Mouse (Mus musculus): ENCODE data around the gene Car5b. TPM values are rescaled to one million over a fixed set of nuclear protein-coding genes. Genes with fewer than 3 reads are reported as not detected.

Gene Car5b
- total RNA-seq (2015; ENCODE audit: low replicate concordance): not detected in 2 replicates
- not detected in 2 replicates for total RNA-seq (2017; ENCODE audit: low replicate concordance)

DNA sequence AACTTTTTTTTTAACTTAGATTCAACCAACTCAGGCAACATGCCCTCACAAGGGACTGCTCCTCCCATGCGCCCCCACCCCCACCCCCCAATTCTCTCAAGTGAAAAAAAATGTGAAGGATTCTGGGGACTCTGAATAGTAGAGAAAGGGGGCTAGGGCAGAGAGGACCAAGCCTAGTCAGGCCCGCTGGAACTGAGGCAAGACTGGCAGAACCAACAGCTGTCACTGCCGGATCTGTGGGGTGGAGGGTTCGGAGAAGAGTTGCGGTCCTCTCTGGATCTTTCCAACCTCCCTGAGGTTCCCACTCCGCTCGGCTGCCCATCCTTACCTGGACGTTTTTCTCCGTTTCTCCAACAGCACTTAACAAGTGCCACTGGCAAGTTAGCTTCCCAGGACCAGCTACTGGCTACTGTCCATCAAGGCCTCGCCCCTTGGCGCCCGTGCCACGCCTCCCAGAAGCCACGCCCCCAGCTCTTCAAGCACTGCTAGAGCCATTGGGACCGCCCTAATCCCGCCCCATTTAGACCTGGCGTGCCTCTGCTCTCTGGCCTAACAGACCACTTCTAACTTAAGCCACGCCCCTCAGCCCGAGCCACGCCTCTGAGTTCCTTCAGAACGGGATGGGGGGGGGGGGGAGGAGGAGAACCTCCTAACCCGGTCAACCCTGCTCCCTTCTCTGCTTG, at the start of gene Car5b:
Gene Car5b, minus strand, starts transcription at position 391 of the 683 bp plus-strand sequence.
- peak; percentile 100 for ATAC-seq (replicated peaks; ENCODE audit: low FRiP score, poor library complexity, severe bottlenecking)

DNA sequence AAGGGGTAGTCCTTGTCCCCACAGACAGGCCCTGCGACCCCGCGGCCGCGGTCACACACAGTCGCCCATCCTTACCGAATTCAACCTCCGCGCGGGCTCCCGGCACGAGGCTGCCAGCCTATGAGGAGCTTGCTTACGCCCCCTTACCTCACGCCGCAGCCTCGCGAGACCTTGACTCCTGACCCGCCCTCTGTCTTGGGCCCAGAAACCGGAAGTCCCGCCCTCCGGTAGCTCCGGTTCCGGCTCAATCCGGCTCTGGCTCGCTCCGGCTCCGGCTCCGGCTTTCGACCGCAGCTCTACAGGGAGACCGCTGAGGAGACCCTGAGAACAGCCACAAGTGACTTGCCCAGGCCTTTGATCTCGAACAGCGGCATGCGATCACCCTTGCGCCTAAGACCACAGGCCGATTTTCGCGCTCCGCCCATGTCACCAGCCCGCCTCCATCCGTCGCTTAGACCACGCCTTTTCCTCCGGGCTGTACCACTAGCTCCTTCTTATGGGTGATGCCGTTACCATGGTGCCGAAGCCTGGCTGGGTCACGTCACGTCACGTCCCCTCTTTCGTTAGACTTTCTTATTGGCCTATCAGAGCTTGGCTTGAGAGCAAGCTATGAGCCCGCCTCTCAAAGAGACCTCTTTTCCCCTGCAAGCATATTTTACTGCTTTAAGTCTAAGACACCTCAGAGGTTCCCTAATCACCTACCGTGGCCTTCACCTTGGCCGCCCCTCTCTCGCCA, 48.4 kb upstream of the Car5b start, which contains the start of gene Siah1b:
Gene Siah1b, minus strand, starts transcription at position 454 of the 736 bp plus-strand sequence.
- peak; percentile 98 for ATAC-seq (replicated peaks; ENCODE audit: low FRiP score, poor library complexity, severe bottlenecking)

DNA sequence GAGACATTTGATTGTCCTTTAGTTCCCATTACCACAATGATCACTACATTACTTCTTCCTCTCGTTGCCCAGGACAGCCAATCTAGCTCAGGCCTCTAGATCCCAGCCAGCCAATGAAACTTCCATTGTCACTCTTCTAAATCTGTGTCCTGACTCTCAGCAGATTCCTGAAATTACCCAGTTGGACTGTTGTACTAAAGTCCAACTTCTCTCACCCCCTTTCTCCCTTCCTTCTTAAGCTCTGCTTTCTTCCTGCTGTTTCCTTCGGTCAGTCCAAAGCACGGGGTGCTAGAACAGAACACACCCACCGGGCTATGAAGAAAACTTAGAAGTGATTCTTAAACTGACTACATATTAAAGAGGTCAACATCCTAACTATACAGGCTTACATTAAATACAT, 41.2 kb upstream of the Car5b start:
- ATAC-seq (replicated peaks; ENCODE audit: low FRiP score, poor library complexity, severe bottlenecking): no peak

DNA sequence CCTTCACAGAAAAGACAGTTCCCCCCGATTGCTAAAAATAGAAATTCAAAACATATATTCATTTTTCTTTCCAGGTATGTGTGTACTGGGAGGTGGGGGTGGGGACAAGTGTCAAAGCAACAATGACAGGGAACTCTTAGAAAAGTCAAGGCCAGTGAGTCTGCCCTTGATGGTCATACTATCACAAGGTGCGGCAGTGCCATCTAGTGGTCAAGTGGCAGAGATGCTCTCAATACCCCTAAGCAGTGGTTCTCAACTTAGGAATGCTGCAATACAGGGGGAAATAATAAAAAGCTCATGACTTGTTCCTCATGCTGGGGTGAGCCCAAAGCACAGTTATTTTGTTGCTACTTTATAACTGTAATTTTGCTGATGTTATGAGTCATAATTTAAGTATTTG, 38.4 kb upstream of the Car5b start:
- ATAC-seq (replicated peaks; ENCODE audit: low FRiP score, poor library complexity, severe bottlenecking): peak; percentile 95

DNA sequence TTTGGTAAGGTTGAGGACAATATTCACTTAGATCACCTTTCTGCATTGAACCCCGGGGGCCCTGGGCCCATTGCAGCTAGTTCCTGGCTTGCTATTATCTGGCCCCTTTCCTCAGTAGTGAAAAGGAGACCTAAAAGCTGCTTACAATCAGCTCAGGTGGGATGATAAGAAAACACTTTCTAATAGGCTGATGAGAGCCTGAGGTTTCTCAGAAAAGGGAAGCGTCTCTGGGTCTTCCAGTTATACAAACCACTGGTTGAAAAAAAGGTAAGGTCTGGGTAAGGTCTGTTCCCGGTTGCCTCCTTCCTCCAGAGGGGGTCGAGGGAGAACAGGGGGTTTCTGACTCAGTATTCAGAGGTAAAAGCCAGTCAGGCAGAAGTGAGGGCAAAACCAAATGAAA, 31.3 kb upstream of the Car5b start:
- no peak for ATAC-seq (replicated peaks; ENCODE audit: low FRiP score, poor library complexity, severe bottlenecking)

DNA sequence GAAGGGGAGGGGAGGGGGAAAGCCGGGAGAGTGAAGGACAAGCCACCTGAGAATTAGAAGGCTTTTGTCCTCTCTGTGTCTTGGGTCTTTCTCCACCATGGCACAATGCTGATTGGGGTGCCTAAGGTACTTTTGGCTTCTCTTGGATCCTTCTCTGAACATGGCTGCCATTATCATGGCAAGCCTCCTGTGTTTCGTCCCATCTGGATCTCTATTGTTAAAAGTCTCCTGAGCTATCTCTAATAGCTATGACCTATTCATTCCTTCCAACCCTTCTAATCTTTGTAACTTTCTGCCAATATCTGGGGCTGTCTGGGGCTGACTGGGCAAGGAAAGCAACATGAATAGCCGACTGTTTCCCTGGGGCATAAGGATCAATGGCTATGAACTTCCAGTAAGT, 30.7 kb upstream of the Car5b start:
- ATAC-seq (replicated peaks; ENCODE audit: low FRiP score, poor library complexity, severe bottlenecking): no peak

DNA sequence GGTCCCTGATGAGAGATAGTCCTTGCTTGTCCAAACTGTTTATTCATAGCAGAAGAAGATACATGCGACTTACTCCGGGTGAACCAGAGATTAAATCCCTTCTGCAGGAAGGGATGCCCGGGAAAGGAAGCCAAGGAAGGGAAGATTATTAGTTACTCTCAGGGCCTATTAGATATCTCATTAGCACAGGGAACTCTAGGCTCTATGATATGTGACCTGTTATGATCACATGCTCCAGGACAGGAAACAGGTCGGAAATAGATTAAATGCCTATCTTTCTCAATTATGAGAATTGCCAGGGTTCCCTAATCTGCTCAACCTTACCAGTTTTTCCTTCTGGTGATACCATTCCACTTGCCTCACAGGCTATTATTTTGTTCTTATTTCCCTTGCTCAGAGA, 27.9 kb upstream of the Car5b start:
- ATAC-seq (replicated peaks; ENCODE audit: low FRiP score, poor library complexity, severe bottlenecking): no peak

DNA sequence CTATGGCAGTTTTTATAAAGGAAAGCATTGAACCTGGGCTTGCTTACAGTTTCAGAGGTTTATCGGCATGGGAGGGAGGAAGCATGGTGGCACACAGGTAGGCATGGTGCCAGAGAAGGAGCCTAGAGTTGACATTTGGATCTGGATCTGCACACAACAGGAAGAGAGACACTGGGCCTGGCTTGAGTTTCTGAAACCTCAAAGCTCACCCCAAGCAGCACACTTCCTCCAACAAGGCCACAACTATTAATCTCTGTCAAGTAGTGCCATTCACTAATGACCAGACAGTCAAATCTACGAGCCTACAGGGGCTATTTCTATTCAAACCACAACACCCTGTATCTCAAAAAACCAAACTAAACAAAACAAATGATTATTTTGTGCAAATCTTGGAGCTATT, 18.9 kb upstream of the Car5b start:
- no peak for ATAC-seq (replicated peaks; ENCODE audit: low FRiP score, poor library complexity, severe bottlenecking)

DNA sequence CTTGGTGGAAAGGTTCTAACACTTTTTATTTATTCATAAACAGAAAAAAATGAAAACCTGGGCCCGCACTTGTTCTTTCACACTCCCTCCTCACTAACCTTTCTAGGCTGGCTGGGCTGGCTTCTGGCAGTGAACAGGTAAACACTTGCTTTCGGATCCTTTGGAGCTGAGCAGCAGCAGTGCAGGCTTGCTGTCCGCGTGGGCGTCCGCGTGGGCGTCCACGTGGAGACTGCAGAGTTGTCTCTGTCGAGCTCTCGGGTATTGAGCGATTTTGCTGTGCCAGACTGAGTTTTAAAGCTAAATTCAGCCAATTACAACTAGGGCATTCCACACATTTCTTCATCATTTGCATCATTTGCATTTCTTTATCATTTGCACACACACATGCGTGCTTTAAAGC, 14.3 kb upstream of the Car5b start:
- no peak for ATAC-seq (replicated peaks; ENCODE audit: low FRiP score, poor library complexity, severe bottlenecking)

DNA sequence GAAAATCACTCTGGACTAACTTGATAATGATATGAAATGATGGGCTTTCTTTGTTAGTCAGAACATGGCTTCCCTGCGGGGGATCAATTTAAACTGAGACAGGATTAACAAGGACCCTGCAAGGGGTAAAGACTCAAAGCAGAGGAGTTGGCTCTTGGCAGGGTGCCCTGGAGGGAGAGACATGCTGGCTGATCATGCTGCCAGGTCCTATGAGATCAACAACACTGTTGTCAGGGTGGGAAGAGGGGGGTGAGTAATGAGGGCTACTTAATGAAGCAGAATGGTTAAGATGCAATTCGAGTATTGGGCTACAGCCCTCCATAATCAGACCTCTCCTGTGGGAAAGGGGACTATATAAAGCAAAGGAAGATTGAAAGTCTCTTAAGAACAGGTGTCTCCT, 11.1 kb upstream of the Car5b start:
- no peak for ATAC-seq (replicated peaks; ENCODE audit: low FRiP score, poor library complexity, severe bottlenecking)

DNA sequence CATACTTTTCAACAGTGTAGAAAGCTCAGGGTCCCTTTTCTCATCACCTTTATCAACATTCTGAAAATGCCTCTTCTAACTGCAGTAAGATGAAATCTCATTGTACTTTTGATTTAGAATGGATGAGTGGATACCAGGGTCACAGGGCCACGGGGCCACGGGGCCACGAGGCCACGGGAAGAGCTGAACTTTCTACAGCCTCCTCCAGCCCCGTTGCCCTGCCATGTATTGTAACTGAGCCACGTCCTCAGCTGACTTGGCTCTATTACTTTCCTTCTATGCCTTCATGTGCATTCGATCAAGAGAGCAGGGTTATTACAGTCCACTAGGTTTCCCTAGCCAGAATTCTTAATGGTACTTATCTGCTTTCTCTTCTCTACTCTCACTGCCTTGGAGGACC, 8.1 kb upstream of the Car5b start:
- no peak for ATAC-seq (replicated peaks; ENCODE audit: low FRiP score, poor library complexity, severe bottlenecking)

DNA sequence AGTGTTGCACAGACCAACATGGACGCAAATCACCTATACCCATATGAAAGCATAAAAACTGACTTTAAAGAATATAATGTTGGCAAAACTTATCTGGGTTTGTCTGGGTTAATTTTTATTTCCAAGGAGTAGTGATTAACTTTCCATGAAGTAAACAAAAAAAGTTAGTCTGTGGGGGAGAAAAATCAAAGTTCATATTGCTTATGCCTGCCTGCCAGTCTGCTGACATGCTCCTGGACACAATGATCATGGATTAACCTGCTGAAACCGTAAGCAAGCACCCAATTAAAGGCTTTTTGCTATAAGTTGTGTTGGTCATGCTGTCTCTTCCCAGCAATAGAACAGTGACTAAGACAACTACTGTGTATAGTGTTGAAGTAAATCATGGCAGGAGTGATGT, 7.6 kb upstream of the Car5b start:
- ATAC-seq (replicated peaks; ENCODE audit: low FRiP score, poor library complexity, severe bottlenecking): no peak

DNA sequence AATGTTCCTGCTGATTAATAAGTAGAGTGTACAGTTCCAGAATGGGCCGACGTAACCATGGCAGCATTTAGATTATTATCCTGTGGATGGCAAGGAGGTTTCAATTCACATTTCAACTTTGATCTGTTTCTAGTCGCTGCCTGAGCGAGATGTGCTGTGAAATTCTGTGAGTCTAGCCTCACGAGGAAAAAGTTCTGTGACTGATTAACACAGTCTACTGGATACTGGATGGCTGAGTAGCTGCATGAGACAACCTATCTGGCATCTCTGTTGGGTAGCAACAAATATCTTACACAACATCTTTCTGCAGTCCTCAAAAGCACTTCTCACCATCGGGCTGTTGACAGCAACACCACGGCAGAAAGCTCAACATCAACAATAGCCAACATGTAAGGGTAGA, 4.7 kb upstream of the Car5b start:
- no peak for ATAC-seq (replicated peaks; ENCODE audit: low FRiP score, poor library complexity, severe bottlenecking)

DNA sequence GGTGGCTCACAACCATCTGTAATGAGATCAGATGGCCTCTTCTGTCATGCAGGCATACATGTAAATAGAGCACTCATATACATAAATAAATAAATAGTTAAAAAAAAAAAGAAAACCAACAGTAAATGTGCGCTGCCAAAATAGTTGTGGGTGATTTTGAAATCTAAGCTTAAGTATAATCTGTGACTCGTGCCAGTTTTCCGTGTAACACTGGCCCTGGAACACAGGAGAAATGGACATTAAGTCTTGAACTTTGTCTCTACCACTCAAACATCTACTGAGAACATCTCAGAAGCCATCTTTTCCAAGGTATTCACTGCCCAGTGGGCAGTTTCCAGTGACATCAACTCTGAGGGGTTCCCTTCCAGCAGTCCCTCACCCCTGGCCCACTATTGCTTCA, 12.2 kb downstream of the Car5b start:
- ATAC-seq (replicated peaks; ENCODE audit: low FRiP score, poor library complexity, severe bottlenecking): no peak

DNA sequence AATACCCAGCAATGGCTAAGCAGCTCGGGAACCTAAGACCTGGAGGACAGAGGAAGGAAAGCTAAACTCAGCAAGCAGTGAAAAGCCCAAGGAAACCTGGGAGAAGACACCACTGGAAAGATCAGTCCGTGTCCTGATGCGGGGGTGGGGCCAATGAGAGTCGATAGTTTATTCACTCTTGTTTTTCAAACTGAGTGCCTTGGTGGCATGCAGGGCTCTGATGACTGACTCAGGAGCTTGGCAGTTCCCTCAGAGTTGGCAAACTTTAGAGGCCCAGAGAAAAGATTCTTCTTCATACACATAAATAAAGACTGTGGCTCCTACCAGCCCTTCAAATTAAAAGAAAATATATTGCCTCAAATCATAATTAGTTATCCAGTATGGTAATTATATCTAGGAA, 12.8 kb downstream of the Car5b start:
- ATAC-seq (replicated peaks; ENCODE audit: low FRiP score, poor library complexity, severe bottlenecking): no peak

DNA sequence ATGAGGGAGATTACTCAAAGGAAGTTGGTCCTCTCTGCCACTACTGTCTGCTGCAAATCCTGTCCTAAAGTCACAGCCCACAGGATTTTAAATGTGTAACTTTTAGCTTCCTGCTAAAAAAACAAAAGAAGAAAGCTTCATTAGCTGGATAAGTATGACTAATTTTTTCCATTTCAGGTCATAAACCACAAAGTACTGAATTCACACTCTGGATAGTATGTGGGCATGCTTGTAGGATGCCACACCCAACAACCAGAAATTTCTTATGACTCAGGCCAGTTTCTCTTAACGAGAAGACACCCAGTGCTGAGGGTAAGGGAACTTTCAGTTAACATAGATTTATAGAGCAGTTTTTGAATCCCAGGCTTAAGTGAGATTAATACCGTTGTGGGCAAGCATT, 14.5 kb downstream of the Car5b start:
- no peak for ATAC-seq (replicated peaks; ENCODE audit: low FRiP score, poor library complexity, severe bottlenecking)

DNA sequence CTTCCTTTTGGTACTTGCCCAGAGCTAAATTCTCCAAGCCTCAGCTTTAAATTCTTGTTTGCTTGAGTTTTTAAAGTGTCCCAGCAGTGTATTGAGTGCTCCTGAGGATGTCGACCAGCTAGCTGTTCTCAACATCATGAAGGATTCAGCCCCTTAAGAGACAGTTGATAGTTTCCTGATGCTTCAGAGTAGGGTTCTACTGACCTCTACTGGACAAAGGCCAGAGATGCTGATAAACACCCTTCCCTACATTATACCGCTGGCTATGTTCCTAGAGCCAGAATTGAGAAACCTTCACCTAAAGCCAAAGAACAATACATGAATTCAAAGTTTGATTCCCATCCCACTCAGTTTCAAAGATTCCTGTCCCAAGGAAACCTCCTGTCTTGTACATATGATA, 23.0 kb downstream of the Car5b start:
- ATAC-seq (replicated peaks; ENCODE audit: low FRiP score, poor library complexity, severe bottlenecking): no peak

DNA sequence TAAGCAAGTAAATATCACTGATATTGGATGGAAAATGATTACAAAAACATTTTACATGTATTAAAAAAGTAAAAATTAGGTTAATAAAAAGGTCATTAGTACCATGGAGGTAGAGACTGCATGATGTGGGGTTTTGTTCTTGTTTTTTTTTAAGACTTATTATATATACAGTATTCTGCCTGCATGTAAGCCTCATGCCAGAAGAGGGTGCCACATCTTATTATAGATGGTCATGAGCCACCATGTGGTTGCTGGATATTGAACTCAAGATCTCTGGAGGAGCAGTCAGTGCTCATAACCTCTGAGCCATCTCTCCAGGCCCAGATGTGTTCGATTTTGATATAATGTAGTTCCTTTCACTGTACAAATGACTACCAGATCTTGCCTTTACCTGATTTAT, 27.9 kb downstream of the Car5b start:
- no peak for ATAC-seq (replicated peaks; ENCODE audit: low FRiP score, poor library complexity, severe bottlenecking)

DNA sequence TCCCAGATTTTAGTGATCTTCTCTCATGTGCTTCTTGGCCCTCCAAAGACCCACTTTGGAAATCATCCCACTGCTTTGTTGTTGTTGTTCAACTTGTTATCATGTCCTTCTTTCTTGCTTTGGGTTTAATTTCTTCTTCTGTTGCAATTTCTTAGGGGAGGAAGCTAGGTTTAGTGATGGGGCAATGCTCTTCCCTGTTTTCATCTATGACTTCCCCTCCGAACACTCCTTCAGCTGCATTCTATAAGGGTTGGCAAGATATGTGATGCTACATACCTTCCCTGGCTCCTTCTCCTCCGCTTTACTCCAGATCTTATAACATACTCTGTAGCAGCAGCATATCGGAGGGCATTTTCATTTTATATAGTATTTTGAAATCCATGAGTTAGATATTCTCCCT, 31.0 kb downstream of the Car5b start:
- no peak for ATAC-seq (replicated peaks; ENCODE audit: low FRiP score, poor library complexity, severe bottlenecking)

DNA sequence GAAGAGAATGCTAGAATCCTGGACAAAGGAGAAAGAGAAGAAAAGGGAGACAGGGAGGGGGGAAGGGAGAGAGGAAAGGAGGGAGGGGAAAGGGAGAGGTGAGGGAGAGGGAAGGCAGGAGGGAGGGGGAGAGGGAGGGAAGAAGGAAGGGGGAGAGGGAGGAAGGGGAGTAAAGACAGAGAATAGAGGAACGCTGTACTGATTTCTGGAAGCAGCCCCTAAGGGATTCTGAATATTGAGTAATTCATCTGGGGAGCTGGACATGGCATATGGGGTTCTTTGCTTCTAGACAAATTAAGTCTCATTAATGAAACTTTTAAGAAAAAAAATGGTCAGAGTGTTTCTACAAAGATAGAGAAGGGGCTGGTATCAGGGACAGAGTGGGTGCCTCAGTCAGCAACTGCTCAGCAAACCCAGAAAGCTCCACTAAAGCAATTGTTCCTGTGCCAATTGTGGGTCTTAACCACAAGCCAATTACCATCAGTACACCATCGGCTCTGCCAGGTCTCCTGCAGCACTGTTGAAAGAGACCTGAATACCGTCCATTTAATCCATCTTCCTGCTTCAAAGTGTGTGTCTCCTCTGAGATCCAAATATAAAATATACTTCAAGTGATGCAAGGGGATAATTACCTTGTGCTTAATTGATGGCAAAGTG, 40.0 kb downstream of the Car5b start:
- no peak for ATAC-seq (replicated peaks; ENCODE audit: low FRiP score, poor library complexity, severe bottlenecking)

DNA sequence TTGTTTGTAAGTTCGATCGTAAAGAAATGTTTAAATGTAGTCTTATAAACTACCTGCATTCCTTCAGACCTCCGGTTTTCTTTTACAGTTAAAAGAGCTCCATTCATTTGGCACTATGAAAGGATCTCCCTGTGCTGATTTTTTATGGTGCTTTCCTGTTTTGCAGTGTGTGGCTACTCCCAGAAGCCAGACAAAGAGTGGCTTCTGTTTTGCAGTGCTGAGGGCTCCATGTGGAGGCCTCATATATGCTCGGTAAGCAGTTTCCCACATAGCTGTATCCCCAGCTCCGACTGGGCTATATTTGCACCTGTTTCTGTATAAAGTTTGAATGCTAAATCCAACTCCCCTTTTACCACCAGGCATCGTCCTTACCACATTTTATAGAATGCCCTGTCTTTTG, 45.7 kb downstream of the Car5b start:
- no peak for ATAC-seq (replicated peaks; ENCODE audit: low FRiP score, poor library complexity, severe bottlenecking)
